Mouse (Mus musculus) G1E (cell line): ENCODE measurements around the gene Ptchd4.

Experiments
- CTCF ChIP-seq: IDR thresholded peaks from 2 replicates; pipeline ENCODE4 v1.5.1; 2012; ENCODE audit warnings: low read depth, low read length, inconsistent platforms, mixed read lengths
- TAL1 ChIP-seq: conservative IDR thresholded peaks from 2 replicates; pipeline ENCODE4 v1.6.1; 2012; ENCODE audit warnings: low read depth, low read length, inconsistent platforms, mixed read lengths

- TF ChIP-seq CTCF (no peak), TAL1 (no peak)
Measured at GRCm38 (mm10) chr17:42456441-42456840, 140.7 kb downstream of the Ptchd4 start.
